Mouse (Mus musculus): ENCODE results near the gene Pfas. TPM values are rescaled to one million over a fixed set of nuclear protein-coding genes. Genes with fewer than 3 reads are reported as not detected.

Gene Pfas
- 17.3 and 24.0 TPM in 2 replicates for polyA plus RNA-seq (2014; fragmentation: Nextera tagmentation; extraction: Ambion mirVana)

DNA sequence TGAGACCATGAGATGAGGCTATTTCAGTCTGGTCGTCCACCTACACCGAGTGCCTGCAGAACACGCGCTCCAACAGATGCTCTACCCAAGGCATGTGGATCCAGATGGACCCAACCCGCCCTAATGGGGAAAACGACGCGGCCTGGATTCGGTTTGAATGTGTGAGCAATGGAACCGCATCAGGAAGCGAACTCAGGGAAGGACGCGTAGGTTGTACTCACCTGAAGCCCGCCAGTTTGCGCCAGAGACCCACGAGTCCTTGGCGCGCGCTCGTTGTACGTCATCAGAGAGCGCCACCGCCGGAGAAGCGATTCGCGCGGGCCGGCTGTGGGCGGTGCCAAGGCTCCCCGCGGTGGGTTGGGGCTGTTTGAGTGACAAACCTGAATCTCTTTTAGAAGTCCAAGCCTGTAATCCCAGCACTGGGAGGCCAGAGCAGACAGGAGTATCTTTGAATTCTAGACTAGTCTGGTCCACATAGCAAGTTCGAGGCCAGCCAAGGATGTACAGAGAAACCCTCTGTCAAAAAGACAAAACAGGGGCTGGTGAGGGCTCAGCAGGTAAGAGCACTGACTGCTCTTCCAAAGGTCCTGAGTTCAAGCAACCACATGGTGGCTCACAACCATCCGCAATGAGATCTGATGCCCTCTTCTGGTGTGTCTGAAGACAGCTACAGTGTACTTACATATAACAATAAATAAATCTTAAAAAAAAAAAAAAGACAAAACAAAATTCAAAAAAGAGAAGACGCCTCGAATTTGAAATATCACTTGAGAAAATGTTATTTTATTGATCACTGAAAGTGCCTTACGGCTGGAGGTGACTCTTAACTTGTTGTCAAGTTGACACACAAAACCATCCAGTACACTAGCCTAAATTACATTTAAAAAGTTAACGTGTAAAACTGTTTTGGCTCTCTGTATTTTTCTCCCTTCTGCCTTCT lies at the start of gene Pfas:
TSS of gene Pfas (minus strand) at position 279 of the 940 bp plus-strand sequence.
- Histone ChIP-seq H3K4me3 (ENCODE audit: low read depth, low read length) (peak within 1 kb of the TSS; percentile 71), H3K27ac (ENCODE audit: low read depth, low read length) (peak within 1 kb of the TSS; percentile 60; the same call in 1 of the 2 replicates), H3K4me1 (ENCODE audit: control insufficient read depth, insufficient read depth, low read length) (peaks cover 12% of the 10 kb centered on the region), H3K27me3 (ENCODE audit: control insufficient read depth, insufficient read depth, low read length) (no peaks in the 10 kb centered on the region), H3K4me2 (peak within 1 kb of the TSS; percentile 71), H3K9ac (ENCODE audit: low read depth, low read length) (peak within 1 kb of the TSS; percentile 82), H3K36me3 (ENCODE audit: control insufficient read depth, insufficient read depth, low read length) (no peaks in the 10 kb centered on the region), H3K9me3 (replicated peaks; ENCODE audit: control insufficient read depth, low read length) (no peaks in the 10 kb centered on the region)
- 9% methylated on average over 38 of the region's 38 CpGs for WGBS (ENCODE audit: insufficient replicate concordance)
- ATAC-seq (replicated peaks; ENCODE audit: insufficient number of reproducible peaks, low FRiP score, low TSS enrichment): peak; percentile 72

- no peak overlapping the region for H3K27ac ChIP-seq (ENCODE audit: low read depth, low read length)
- 72% methylated on average over 3 of the region's 3 CpGs for WGBS (ENCODE audit: insufficient replicate concordance)
- H3K36me3 ChIP-seq (ENCODE audit: control insufficient read depth, insufficient read depth, low read length): peaks cover 13% of the 10 kb centered on the region
These were observed 45.6 kb upstream of the Pfas start for GRCm38 (mm10) chr11:69053848-69054247.

DNA sequence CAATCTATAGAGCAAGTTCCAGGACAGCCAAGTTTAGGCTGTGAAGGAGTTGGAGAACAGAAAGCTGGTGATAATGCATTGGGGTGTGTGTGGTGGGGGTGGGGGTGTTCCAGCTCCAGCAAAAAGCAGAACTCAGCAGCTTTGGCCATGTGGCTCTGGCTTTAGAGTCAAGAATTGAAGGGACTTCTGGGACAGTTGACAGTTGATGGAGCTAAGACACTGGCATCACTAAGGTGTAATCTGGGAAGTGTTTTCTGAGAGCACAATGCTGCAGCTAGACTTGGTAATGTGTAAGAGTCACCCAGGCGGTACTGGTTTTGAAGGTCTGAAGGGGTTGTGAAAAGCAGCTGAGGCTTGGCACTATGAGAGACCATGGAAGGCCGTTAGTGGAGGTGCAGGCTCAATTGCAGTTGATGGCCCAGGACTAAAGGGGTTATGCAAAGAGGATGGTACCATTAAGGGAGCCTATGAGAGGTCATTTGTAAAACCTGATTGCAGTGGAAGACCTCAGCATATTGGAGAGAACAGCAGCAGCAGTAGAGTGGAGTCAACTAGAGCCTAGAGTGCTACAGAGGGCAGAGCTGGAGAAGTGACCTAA lies 44.7 kb upstream of the Pfas start:
- no peaks in the 10 kb centered on the region; the same call in 1 of the 2 replicates for H3K4me1 ChIP-seq (ENCODE audit: control insufficient read depth, insufficient read depth, low read length)
- no peak overlapping the region for H3K4me3 ChIP-seq (ENCODE audit: low read depth, low read length)
- no peak for ATAC-seq (replicated peaks; ENCODE audit: insufficient number of reproducible peaks, low FRiP score, low TSS enrichment)
- no peaks in the 10 kb centered on the region for H3K9me3 ChIP-seq (replicated peaks; ENCODE audit: control insufficient read depth, low read length)
- no peak overlapping the region for H3K27ac ChIP-seq (ENCODE audit: low read depth, low read length)
- no peaks in the 10 kb centered on the region for H3K27me3 ChIP-seq (ENCODE audit: control insufficient read depth, insufficient read depth, low read length)
- peaks cover 19% of the 10 kb centered on the region for H3K36me3 ChIP-seq (ENCODE audit: control insufficient read depth, insufficient read depth, low read length)
- H3K9ac ChIP-seq (ENCODE audit: low read depth, low read length): no peak overlapping the region
- no peak overlapping the region for H3K4me2 ChIP-seq
- 88% methylated on average over 2 of the region's 2 CpGs for WGBS (ENCODE audit: insufficient replicate concordance)

More at GRCm38 (mm10) chr11:69053848-69054247, 45.6 kb upstream of the Pfas start:
- Histone ChIP-seq H3K27me3 (ENCODE audit: control insufficient read depth, insufficient read depth, low read length) (no peaks in the 10 kb centered on the region), H3K9ac (ENCODE audit: low read depth, low read length) (no peak overlapping the region), H3K4me2 (no peak overlapping the region), H3K4me3 (ENCODE audit: low read depth, low read length) (no peak overlapping the region), H3K4me1 (ENCODE audit: control insufficient read depth, insufficient read depth, low read length) (peaks cover 5% of the 10 kb centered on the region; the same call in 1 of the 2 replicates), H3K9me3 (replicated peaks; ENCODE audit: control insufficient read depth, low read length) (no peaks in the 10 kb centered on the region)
- no peak for ATAC-seq (replicated peaks; ENCODE audit: insufficient number of reproducible peaks, low FRiP score, low TSS enrichment)

DNA sequence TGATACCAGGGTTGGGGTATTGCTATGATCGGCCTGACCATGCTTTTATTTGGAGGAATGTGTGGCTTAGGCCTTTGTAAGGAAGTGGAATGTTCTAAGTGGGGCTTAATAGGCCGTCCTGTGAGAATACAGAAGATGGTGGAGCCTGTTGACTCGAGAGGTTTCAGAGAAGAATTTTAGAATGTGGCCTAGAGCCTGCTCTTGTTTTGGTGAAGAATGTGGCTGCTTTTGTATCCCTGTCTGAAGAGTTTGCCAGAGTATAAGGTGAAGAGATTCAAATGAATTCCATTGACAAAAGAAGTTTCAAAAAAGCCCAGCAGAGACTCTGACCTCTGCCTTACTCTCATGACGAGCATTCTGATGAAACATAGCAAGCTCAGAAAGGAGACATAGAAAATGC lies 43.5 kb upstream of the Pfas start:
- no peak for ATAC-seq (replicated peaks; ENCODE audit: insufficient number of reproducible peaks, low FRiP score, low TSS enrichment)

GRCm38 (mm10) chr11:69050748-69051147 lies 42.5 kb upstream of the Pfas start:
- ATAC-seq (replicated peaks; ENCODE audit: insufficient number of reproducible peaks, low FRiP score, low TSS enrichment): no peak
- WGBS (ENCODE audit: insufficient replicate concordance): 95% methylated on average over 8 of the region's 8 CpGs
- H3K4me2 ChIP-seq: no peak overlapping the region
- H3K27ac ChIP-seq (ENCODE audit: low read depth, low read length): no peak overlapping the region
- peaks cover 8% of the 10 kb centered on the region for H3K4me1 ChIP-seq (ENCODE audit: control insufficient read depth, insufficient read depth, low read length)
- no peak overlapping the region for H3K4me3 ChIP-seq (ENCODE audit: low read depth, low read length)
- H3K27me3 ChIP-seq (ENCODE audit: control insufficient read depth, insufficient read depth, low read length): no peaks in the 10 kb centered on the region
- no peak overlapping the region for H3K9ac ChIP-seq (ENCODE audit: low read depth, low read length)
- peaks cover 19% of the 10 kb centered on the region for H3K36me3 ChIP-seq (ENCODE audit: control insufficient read depth, insufficient read depth, low read length)
- H3K9me3 ChIP-seq (replicated peaks; ENCODE audit: control insufficient read depth, low read length): no peaks in the 10 kb centered on the region

More for the DNA sequence above, 43.5 kb upstream of the Pfas start:
- Histone ChIP-seq H3K4me1 (ENCODE audit: control insufficient read depth, insufficient read depth, low read length) (peaks cover 7% of the 10 kb centered on the region), H3K4me2 (no peak overlapping the region), H3K27me3 (ENCODE audit: control insufficient read depth, insufficient read depth, low read length) (no peaks in the 10 kb centered on the region), H3K27ac (ENCODE audit: low read depth, low read length) (no peak overlapping the region), H3K4me3 (ENCODE audit: low read depth, low read length) (no peak overlapping the region), H3K9me3 (replicated peaks; ENCODE audit: control insufficient read depth, low read length) (no peaks in the 10 kb centered on the region), H3K36me3 (ENCODE audit: control insufficient read depth, insufficient read depth, low read length) (peaks cover 19% of the 10 kb centered on the region), H3K9ac (ENCODE audit: low read depth, low read length) (no peak overlapping the region)
- WGBS (ENCODE audit: insufficient replicate concordance): 96% methylated on average over 4 of the region's 4 CpGs

- Histone ChIP-seq H3K27me3 (ENCODE audit: control insufficient read depth, insufficient read depth, low read length) (no peaks in the 10 kb centered on the region), H3K4me2 (no peak overlapping the region; the same call in 1 of the 2 replicates), H3K36me3 (ENCODE audit: control insufficient read depth, insufficient read depth, low read length) (peaks cover 19% of the 10 kb centered on the region), H3K9me3 (replicated peaks; ENCODE audit: control insufficient read depth, low read length) (no peaks in the 10 kb centered on the region), H3K4me3 (ENCODE audit: low read depth, low read length) (no peak overlapping the region), H3K27ac (ENCODE audit: low read depth, low read length) (no peak overlapping the region), H3K9ac (ENCODE audit: low read depth, low read length) (no peak overlapping the region), H3K4me1 (ENCODE audit: control insufficient read depth, insufficient read depth, low read length) (peaks cover 8% of the 10 kb centered on the region)
- WGBS (ENCODE audit: insufficient replicate concordance): 87% methylated on average over 14 of the region's 14 CpGs
- ATAC-seq (replicated peaks; ENCODE audit: insufficient number of reproducible peaks, low FRiP score, low TSS enrichment): no peak
These were observed 39.9 kb upstream of the Pfas start for GRCm38 (mm10) chr11:69048151-69048550.

- peak overlapping the region; percentile 92 for H3K4me3 ChIP-seq (ENCODE audit: low read depth, low read length)
- peak overlapping the region; percentile 71 for H3K4me2 ChIP-seq
- 0 out of 2 replicates have a peak overlapping the region, but pooled peaks have one; percentile 5 for H3K9ac ChIP-seq (ENCODE audit: low read depth, low read length)
These were observed 39.3 kb upstream of the Pfas start for GRCm38 (mm10) chr11:69047592-69047991.

DNA sequence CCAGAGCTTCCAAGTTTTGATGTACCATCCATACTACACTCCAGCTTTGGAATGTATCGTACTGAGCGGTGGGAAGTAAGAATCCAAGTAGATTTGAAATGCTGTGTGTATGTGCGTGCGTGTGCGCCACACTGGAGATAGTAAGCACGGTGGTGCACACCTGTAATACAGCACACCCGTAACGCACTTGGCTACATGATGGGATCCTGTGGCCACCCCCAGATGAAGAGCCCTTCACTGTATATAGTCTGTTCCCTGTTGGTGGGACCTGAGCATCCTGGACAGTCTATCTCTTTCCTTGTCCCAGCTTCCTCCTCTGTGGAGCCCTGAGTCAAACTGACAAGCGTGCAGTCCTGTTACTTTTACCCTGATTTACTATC lies 38.1 kb upstream of the Pfas start:
- WGBS (ENCODE audit: insufficient replicate concordance): 19% methylated on average over 9 of the region's 9 CpGs
- peak overlapping the region; percentile 94; the same call in 1 of the 2 replicates for H3K27ac ChIP-seq (ENCODE audit: low read depth, low read length)

More at GRCm38 (mm10) chr11:69047592-69047991, 39.3 kb upstream of the Pfas start:
- Histone ChIP-seq H3K27ac (ENCODE audit: low read depth, low read length) (no peak overlapping the region), H3K4me1 (ENCODE audit: control insufficient read depth, insufficient read depth, low read length) (peaks cover 8% of the 10 kb centered on the region), H3K9me3 (replicated peaks; ENCODE audit: control insufficient read depth, low read length) (no peaks in the 10 kb centered on the region), H3K27me3 (ENCODE audit: control insufficient read depth, insufficient read depth, low read length) (no peaks in the 10 kb centered on the region), H3K36me3 (ENCODE audit: control insufficient read depth, insufficient read depth, low read length) (peaks cover 19% of the 10 kb centered on the region)
- WGBS (ENCODE audit: insufficient replicate concordance): 85% methylated on average over 12 of the region's 12 CpGs
- ATAC-seq (replicated peaks; ENCODE audit: insufficient number of reproducible peaks, low FRiP score, low TSS enrichment): no peak

More for the DNA sequence above, 38.1 kb upstream of the Pfas start:
- no peaks in the 10 kb centered on the region for H3K27me3 ChIP-seq (ENCODE audit: control insufficient read depth, insufficient read depth, low read length)
- ATAC-seq (replicated peaks; ENCODE audit: insufficient number of reproducible peaks, low FRiP score, low TSS enrichment): no peak
- H3K9ac ChIP-seq (ENCODE audit: low read depth, low read length): peak overlapping the region; percentile 93
- H3K9me3 ChIP-seq (replicated peaks; ENCODE audit: control insufficient read depth, low read length): no peaks in the 10 kb centered on the region
- H3K4me2 ChIP-seq: peak overlapping the region; percentile 71
- H3K4me1 ChIP-seq (ENCODE audit: control insufficient read depth, insufficient read depth, low read length): peaks cover 8% of the 10 kb centered on the region
- peak overlapping the region; percentile 92 for H3K4me3 ChIP-seq (ENCODE audit: low read depth, low read length)
- peaks cover 19% of the 10 kb centered on the region for H3K36me3 ChIP-seq (ENCODE audit: control insufficient read depth, insufficient read depth, low read length)
